Mouse (Mus musculus): ENCODE data around the gene Galnt12.

GRCm38 (mm10) chr4:47131931-47132330, 40.2 kb downstream of the Galnt12 start:
- TF ChIP-seq ZMIZ1 (IDR thresholded peaks at IDR 0.05; ENCODE audit: low read depth, low read length) (no peak), EP300 (IDR thresholded peaks at IDR 0.05; ENCODE audit: low read depth in 1 of 2, low read length in 2 of 2) (no peak)
